Mouse (Mus musculus): ENCODE measurements at regions not wholly inside any gene's neighbourhood (a gene's known extent, or its start where the extent isn't known, plus 50 kb on each side); places are given as distances from the start of the nearest gene placed in this dataset.

GRCm38 (mm10) chr14:48330965-48331622 lies 114.8 kb upstream of the Tmem260 start:
- no peak for ATAC-seq

- no peak for ATAC-seq
Observed at GRCm38 (mm10) chr14:48331623-48332000, 114.3 kb upstream of the Tmem260 start.

GRCm38 (mm10) chr14:48332193-48332592 lies 113.7 kb upstream of the Tmem260 start:
- no peak for ATAC-seq

- no peak for ATAC-seq
Observed at GRCm38 (mm10) chr14:48332660-48333059, 113.3 kb upstream of the Tmem260 start.

GRCm38 (mm10) chr14:48334106-48334809 lies 111.7 kb upstream of the Tmem260 start:
- ATAC-seq, result no peak

GRCm38 (mm10) chr14:48339434-48339833 lies 106.5 kb upstream of the Tmem260 start:
- no peak for ATAC-seq

- no peak for ATAC-seq
Observed at GRCm38 (mm10) chr14:48342944-48343343, 103.0 kb upstream of the Tmem260 start.

- no peak for ATAC-seq
Observed at GRCm38 (mm10) chr14:48345956-48346355, 100.0 kb upstream of the Tmem260 start.

GRCm38 (mm10) chr14:48349392-48350044 lies 96.4 kb upstream of the Tmem260 start:
- no peak for ATAC-seq

GRCm38 (mm10) chr14:48351652-48352051 lies 94.3 kb upstream of the Tmem260 start:
- ATAC-seq, result no peak

- ATAC-seq, result no peak
Observed at GRCm38 (mm10) chr14:48352825-48353224, 93.1 kb upstream of the Tmem260 start.

- no peak for ATAC-seq
Observed at GRCm38 (mm10) chr14:48354176-48354575, 91.7 kb upstream of the Tmem260 start.

- no peak for ATAC-seq
Observed at GRCm38 (mm10) chr14:48357441-48357840, 88.5 kb upstream of the Tmem260 start.

- no peak for ATAC-seq
Observed at GRCm38 (mm10) chr14:48358487-48359159, 87.3 kb upstream of the Tmem260 start.

GRCm38 (mm10) chr14:48361820-48362219 lies 84.1 kb upstream of the Tmem260 start:
- no peak for ATAC-seq

GRCm38 (mm10) chr14:48367006-48367405 lies 78.9 kb upstream of the Tmem260 start:
- no peak for ATAC-seq

GRCm38 (mm10) chr14:48370322-48370721 lies 75.6 kb upstream of the Tmem260 start:
- ATAC-seq, result no peak

- no peak for ATAC-seq
Observed at GRCm38 (mm10) chr14:48371766-48372165, 74.2 kb upstream of the Tmem260 start.

- peak; percentile 65 for ATAC-seq
Observed at GRCm38 (mm10) chr14:48376112-48376511, 69.8 kb upstream of the Tmem260 start.

All from activated CD4-positive, CD25-positive, alpha-beta regulatory T cell, adult 4 months (primary cell).